Mouse (Mus musculus): ENCODE measurements around the gene Rad23a. TPM values are rescaled to one million over a fixed set of nuclear protein-coding genes. Genes with fewer than 3 reads are reported as not detected.

The Rad23a gene
- total and polyA plus RNA-seq, 3 experiments = 62.6 to 155 TPM; not detected in 1

DNA sequence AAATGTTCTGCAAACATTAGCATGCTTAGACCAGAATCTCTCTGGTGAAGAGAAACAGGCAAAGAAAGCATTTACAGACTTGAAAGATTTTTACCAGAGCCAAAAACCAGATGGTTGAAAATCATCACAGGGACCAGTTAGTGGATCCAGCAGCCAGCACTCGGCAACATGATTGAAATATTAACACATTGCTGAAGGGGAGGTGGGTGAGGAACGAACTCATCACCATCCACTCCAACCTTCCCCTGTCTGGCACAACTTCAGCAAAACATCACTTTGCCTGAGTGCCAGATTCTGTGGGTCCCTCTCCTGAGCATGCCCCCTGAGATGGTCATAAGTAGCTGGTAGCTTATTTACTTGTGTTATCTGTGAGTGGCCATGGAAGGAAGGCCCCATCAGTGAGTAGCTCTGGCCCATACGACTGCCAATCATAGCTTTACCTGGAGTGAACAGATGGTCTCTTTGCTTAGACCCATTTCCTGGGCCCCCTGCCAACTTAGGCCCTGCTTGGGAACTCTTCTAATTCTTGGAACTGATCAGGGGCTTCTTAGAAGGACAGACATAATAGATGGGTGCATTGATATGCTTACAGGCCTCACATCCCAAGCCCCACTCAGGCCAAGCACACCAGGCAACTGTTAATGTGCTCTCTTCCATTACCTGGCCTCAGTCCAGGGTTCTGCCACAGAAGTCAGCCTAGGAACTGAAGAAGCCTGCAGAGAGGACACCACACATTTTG is 37.0 kb upstream of the Rad23a start:
- H3K4me3 ChIP-seq (ENCODE audit: control insufficient read depth in 1 of 2, insufficient read depth in 1 of 2, low read depth in 2 of 2, low read length in 2 of 2) = no peak overlapping the region
- H3K36me3 ChIP-seq (ENCODE audit: control insufficient read depth in 1 of 2, insufficient read depth in 2 of 2, low read length in 2 of 2) = peaks cover 0 to 19% of the 10 kb centered on the region in 2 experiments; a peak in 3 of 4 replicates
- DNase-seq (ENCODE audit: low read depth, low spot score) = no peak
- H3K9ac ChIP-seq (ENCODE audit: control insufficient read depth, low read depth, low read length, poor library complexity, severe bottlenecking) = no peak overlapping the region
- no peaks in the 10 kb centered on the region for H3K9me3 ChIP-seq (replicated peaks; ENCODE audit: insufficient read depth, low read length)
- peaks cover under 1% of the 10 kb centered on the region; the same call in 1 of the 2 replicates for H3K79me2 ChIP-seq (ENCODE audit: control insufficient read depth, insufficient read depth, low read length, poor library complexity)
- peaks cover 7 to 17% of the 10 kb centered on the region in 2 experiments for H3K4me1 ChIP-seq (ENCODE audit: control insufficient read depth in 1 of 2, insufficient read depth in 2 of 2, low read length in 2 of 2)
- TF ChIP-seq MYC (IDR thresholded peaks at IDR 0.05; ENCODE audit: low read depth, low read length) (no peak), NELFE (IDR thresholded peaks at IDR 0.05; ENCODE audit: low read depth, low read length) (no peak), RAD21 (IDR thresholded peaks at IDR 0.05; ENCODE audit: low read depth, low read length) (no peak), EP300 (IDR thresholded peaks at IDR 0.05; ENCODE audit: low read depth in 1 of 2, low read length in 2 of 2) (no peak), KAT2A (conservative IDR thresholded peaks at IDR 0.05; ENCODE audit: low read depth, low read length) (no peak), UBTF (IDR thresholded peaks at IDR 0.05; ENCODE audit: borderline replicate concordance, insufficient read depth, low read depth, low read length) (no peak), TBP (IDR thresholded peaks at IDR 0.05; ENCODE audit: low read depth, low read length) (no peak), ZMIZ1 (IDR thresholded peaks at IDR 0.05; ENCODE audit: low read depth, low read length) (no peak), CHD1 (IDR thresholded peaks at IDR 0.05; ENCODE audit: low read depth, low read length) (no peak), GATA1 (IDR thresholded peaks at IDR 0.05; ENCODE audit: low read depth, low read length) (no peak), ETS1 (IDR thresholded peaks at IDR 0.05; ENCODE audit: low read depth, low read length) (no peak), MEF2A (IDR thresholded peaks at IDR 0.05; ENCODE audit: extremely low read depth, insufficient replicate concordance, low read depth, low read length, poor library complexity, severe bottlenecking) (no peak), BHLHE40 (IDR thresholded peaks at IDR 0.05; ENCODE audit: borderline replicate concordance, low read depth, low read length) (no peak)
- no peaks in the 10 kb centered on the region for H3K27me3 ChIP-seq (ENCODE audit: control insufficient read depth in 1 of 2, insufficient read depth in 2 of 2, low read length in 2 of 2)
- no peak overlapping the region for H3K27ac ChIP-seq (ENCODE audit: control insufficient read depth, low read depth, low read length)

DNA sequence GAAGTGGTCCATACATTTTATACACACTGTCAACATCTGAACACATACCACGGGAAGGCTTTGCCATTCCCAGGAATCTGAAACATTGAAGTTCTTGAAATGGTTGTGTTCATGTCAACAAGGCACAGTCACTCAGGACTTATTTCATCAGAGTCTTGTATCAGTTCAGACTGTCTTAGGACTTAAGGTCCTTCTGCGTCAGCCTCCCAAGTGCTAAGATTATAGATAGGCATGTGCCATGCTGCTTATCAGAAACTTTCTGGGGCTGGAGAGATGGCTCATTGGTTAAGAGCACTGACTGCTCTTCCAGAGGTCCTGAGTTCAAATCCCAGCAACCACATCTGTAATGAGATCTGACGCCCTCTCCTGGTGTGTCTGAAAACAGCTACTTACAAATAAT is 33.9 kb upstream of the Rad23a start:
- H3K9ac ChIP-seq (ENCODE audit: control insufficient read depth, low read depth, low read length, poor library complexity, severe bottlenecking) = peak overlapping the region; percentile 21; the same call in 1 of the 2 replicates
- TF ChIP-seq BHLHE40 (IDR thresholded peaks at IDR 0.05; ENCODE audit: borderline replicate concordance, low read depth, low read length) (peak; percentile 66; the same call in 1 of the 2 replicates), MAZ (IDR thresholded peaks at IDR 0.05; ENCODE audit: low read depth, low read length) (no peak), TCF12 (IDR thresholded peaks at IDR 0.05; ENCODE audit: low read depth, low read length) (0 out of 2 replicates have a peak, but pooled peaks have one; percentile 10), USF2 (IDR thresholded peaks at IDR 0.05; ENCODE audit: borderline replicate concordance in 1 of 2, insufficient read depth in 1 of 2, low read depth in 1 of 2, low read length in 2 of 2) (no peak), ZMIZ1 (IDR thresholded peaks at IDR 0.05; ENCODE audit: low read depth, low read length) (no peak), RAD21 (IDR thresholded peaks at IDR 0.05; ENCODE audit: low read depth, low read length) (no peak; the same call in 1 of the 2 replicates), MAFK (IDR thresholded peaks at IDR 0.05; ENCODE audit: borderline replicate concordance, low read depth, low read length) (no peak), ETS1 (IDR thresholded peaks at IDR 0.05; ENCODE audit: low read depth, low read length) (no peak), MYC (IDR thresholded peaks at IDR 0.05; ENCODE audit: low read depth, low read length) (no peak), SIN3A (IDR thresholded peaks at IDR 0.05; ENCODE audit: low read length) (peak; percentile 27; the same call in 1 of the 2 replicates), MAX (IDR thresholded peaks at IDR 0.05; ENCODE audit: low read length) (peak; percentile 50), TBP (IDR thresholded peaks at IDR 0.05; ENCODE audit: low read depth, low read length) (peak; percentile 57; the same call in 1 of the 2 replicates), ZNF384 (IDR thresholded peaks at IDR 0.05; ENCODE audit: low read depth, low read length) (no peak), GATA1 (IDR thresholded peaks at IDR 0.05; ENCODE audit: low read depth, low read length) (0 out of 2 replicates have a peak, but pooled peaks have one; percentile 3), NELFE (IDR thresholded peaks at IDR 0.05; ENCODE audit: low read depth, low read length) (no peak), SMC3 (IDR thresholded peaks at IDR 0.05; ENCODE audit: low read depth, low read length) (no peak; the same call in 1 of the 2 replicates), MYB (IDR thresholded peaks at IDR 0.05; ENCODE audit: low read depth, low read length) (no peak), EP300 (IDR thresholded peaks at IDR 0.05; ENCODE audit: low read depth in 1 of 2, low read length in 2 of 2) (peak in 1 of 2 experiments; percentile 20; a peak in 1 of 4 replicates)
- H3K27me3 ChIP-seq (ENCODE audit: control insufficient read depth in 1 of 2, insufficient read depth in 2 of 2, low read length in 2 of 2) = no peaks in the 10 kb centered on the region
- 0 out of 4 replicates have a peak overlapping the region, but pooled peaks of 1 of the 2 experiments have one; percentile 11 for H3K4me3 ChIP-seq (ENCODE audit: control insufficient read depth in 1 of 2, insufficient read depth in 1 of 2, low read depth in 2 of 2, low read length in 2 of 2)
- DNase-seq (ENCODE audit: low read depth, low spot score) = peak; percentile 67
- H3K4me1 ChIP-seq (ENCODE audit: control insufficient read depth in 1 of 2, insufficient read depth in 2 of 2, low read length in 2 of 2) = peaks cover 7 to 25% of the 10 kb centered on the region in 2 experiments
- peaks cover 3% of the 10 kb centered on the region; the same call in 1 of the 2 replicates for H3K79me2 ChIP-seq (ENCODE audit: control insufficient read depth, insufficient read depth, low read length, poor library complexity)
- no peaks in the 10 kb centered on the region for H3K9me3 ChIP-seq (replicated peaks; ENCODE audit: insufficient read depth, low read length)
- H3K27ac ChIP-seq (ENCODE audit: control insufficient read depth, low read depth, low read length) = peak overlapping the region; percentile 87
- H3K36me3 ChIP-seq (ENCODE audit: control insufficient read depth in 1 of 2, insufficient read depth in 2 of 2, low read length in 2 of 2) = peaks cover 0 to 19% of the 10 kb centered on the region in 2 experiments; a peak in 3 of 4 replicates
